Mouse (Mus musculus) CH12.LX (cell line): ENCODE results near the gene Tmem266.

Experiments
- MAX ChIP-seq: IDR thresholded peaks from 2 replicates; pipeline ENCODE4 v1.6.1; 2011; ENCODE audit warnings: low read length, improper control_type of control experiment
- NRF1 ChIP-seq: IDR thresholded peaks from 2 replicates; pipeline ENCODE4 v1.6.1; 2014; ENCODE audit warnings: low read depth, mild to moderate bottlenecking, inconsistent platforms, low read length, improper control_type of control experiment, moderate library complexity
- POLR2AphosphoS2 ChIP-seq: IDR thresholded peaks from 2 replicates; pipeline ENCODE4 v1.6.1; 2011; ENCODE audit warnings: low read depth, low read length, improper control_type of control experiment
- ZNF384 ChIP-seq: IDR thresholded peaks from 2 replicates; pipeline ENCODE4 v1.6.1; 2012; ENCODE audit warnings: low read depth, low read length, improper control_type of control experiment, inconsistent platforms

DNA sequence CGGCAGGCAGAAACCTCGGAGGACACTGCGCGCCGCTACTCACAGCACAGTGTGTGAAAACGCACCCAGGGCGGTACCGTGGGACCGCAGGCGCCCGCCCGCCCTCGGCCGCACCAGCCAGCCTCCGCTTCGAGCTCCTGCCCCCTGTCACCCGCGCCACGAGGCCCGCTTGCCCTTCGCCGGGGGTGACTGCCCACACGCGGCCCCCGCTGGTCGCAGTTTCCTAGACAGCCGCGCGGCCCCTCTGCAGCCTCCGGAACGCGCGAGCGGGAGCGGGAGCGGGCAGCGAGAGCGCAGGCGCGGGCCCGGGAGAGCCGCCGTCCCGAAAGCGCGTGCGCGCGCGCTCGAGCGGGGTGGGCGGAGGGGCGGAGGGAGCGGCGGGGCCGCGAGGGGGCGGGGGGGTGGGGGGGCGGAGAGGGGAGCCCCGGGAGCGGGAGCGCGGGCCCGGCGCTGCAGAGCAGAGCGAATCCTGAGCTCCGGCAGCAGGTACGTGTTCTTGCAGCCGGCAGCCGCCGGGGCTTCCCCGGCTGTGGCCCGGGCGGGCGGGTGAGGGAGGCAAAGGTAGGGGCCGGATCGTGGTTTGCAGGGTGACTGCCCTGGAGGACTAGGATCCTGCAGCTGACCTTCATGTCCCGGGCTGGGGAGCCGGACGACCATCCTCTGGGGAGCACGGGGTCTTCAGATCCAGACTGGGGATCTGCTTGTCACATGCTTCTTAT lies at the start of gene Tmem266, which contains the start of gene Nrg4:
- TF ChIP-seq ZNF384 = no peak
- TF ChIP-seq MAX = no peak
- no peak for TF ChIP-seq POLR2AphosphoS2
- TF ChIP-seq NRF1 = peak; percentile 83
